Mouse (Mus musculus) liver, embryonic 16.5 days (tissue): ENCODE measurements around the gene Mrps18b. TPM values are rescaled to one million over a fixed set of nuclear protein-coding genes. Genes with fewer than 3 reads are reported as not detected.

Experiments used
- ATAC-seq: fragments of 200-750 bp; cut with Nextera tagmentation; 2 replicates; pipeline ENCODE4 v1.8.0; 2017; ENCODE audit warnings: low read depth, mild to moderate bottlenecking, moderate number of reproducible peaks, moderate library complexity
- H3K27ac ChIP-seq: fragments of 300-500 bp; sonication (generic); 2 replicates; pipeline ENCODE4 v1.5.1; 2014; ENCODE audit warnings: mild to moderate bottlenecking, low read length
- H3K27me3 ChIP-seq: fragments of 300-500 bp; sonication (generic); 2 replicates; pipeline ENCODE4 v1.6.1; 2014; ENCODE audit warnings: low read depth, low read length, mixed read lengths; ENCODE audit not compliant: control insufficient read depth, insufficient read depth
- H3K36me3 ChIP-seq: fragments of 300-500 bp; sonication (generic); 2 replicates; pipeline ENCODE4 v1.6.1; 2014; ENCODE audit warnings: mild to moderate bottlenecking; ENCODE audit not compliant: control insufficient read depth, insufficient read depth
- H3K4me1 ChIP-seq: fragments of 300-500 bp; sonication (generic); 2 replicates; pipeline ENCODE4 v1.6.1; 2014; ENCODE audit warnings: low read depth, low read length, mixed read lengths; ENCODE audit not compliant: control insufficient read depth
- H3K4me2 ChIP-seq: fragments of 300-500 bp; sonication (generic); 2 replicates; pipeline ENCODE4 v1.6.1; 2014; ENCODE audit warnings: low read depth, low read length, mixed read lengths
- H3K4me3 ChIP-seq: fragments of 300-500 bp; sonication (generic); 2 replicates; pipeline ENCODE4 v1.5.1; 2014; ENCODE audit warnings: low read depth, mild to moderate bottlenecking, low read length
- H3K9ac ChIP-seq: fragments of 300-500 bp; sonication (generic); 2 replicates; pipeline ENCODE4 v1.6.1; 2014; ENCODE audit warnings: low read depth, low read length
- H3K9me3 ChIP-seq: fragments of 300-500 bp; sonication (generic); replicated peaks from 2 replicates; pipeline ENCODE4 v1.6.1; 2016; ENCODE audit warnings: low read length; ENCODE audit not compliant: control insufficient read depth
- WGBS: fragments of 180-500 bp; shearing (Covaris S2); extraction: QIAGEN DNeasy Blood & Tissue Kit; methylation state at CpG from one replicate; pipeline ENCODE4 v1.1.7; 2014; ENCODE audit not compliant: insufficient replicate concordance; 5-methylcytosine and 5-hydroxymethylcytosine counted together
- polyA plus RNA-seq: library from polyadenylated mRNA; unstranded; fragments of >200 nt; fragmentation: Nextera tagmentation; extraction: Ambion mirVana; gene quantifications from 2 replicates; pipeline ENCODE4 v1.2.1, GENCODE M21; 2015

Mrps18b gene
- polyA plus RNA-seq, 1 experiment from 2014 or later: 56.3 TPM

- WGBS: 53% methylated on average over 6 of the region's 6 CpGs
- Histone ChIP-seq H3K4me3 (peak overlapping the region; percentile 89), H3K27me3 (no peaks in the 10 kb centered on the region), H3K9ac (no peak overlapping the region; the same call in 1 of the 2 replicates), H3K4me1 (peaks cover 27% of the 10 kb centered on the region), H3K27ac (no peak overlapping the region; the same call in 1 of the 2 replicates), H3K9me3 (no peaks in the 10 kb centered on the region), H3K36me3 (peaks cover 24% of the 10 kb centered on the region), H3K4me2 (peak overlapping the region; percentile 71)
- ATAC-seq: no peak
Measured at GRCm38 (mm10) chr17:35914975-35915374, 1.2 kb downstream of the Mrps18b start.

GRCm38 (mm10) chr17:35909919-35910369 is 6.2 kb downstream of the Mrps18b start, which contains the start of gene Atat1:
Atat1 (minus strand) TSS chr17:35910075.
- WGBS: 2% methylated on average over 25 of the region's 25 CpGs
- ATAC-seq: peak; percentile 89
- Histone ChIP-seq H3K4me3 (peak within 1 kb of the TSS; percentile 75), H3K36me3 (peaks cover 16% of the 10 kb centered on the region), H3K27me3 (no peaks in the 10 kb centered on the region), H3K27ac (peak within 1 kb of the TSS; percentile 83), H3K4me2 (peak within 1 kb of the TSS; percentile 90), H3K4me1 (peaks cover 24% of the 10 kb centered on the region), H3K9ac (peak within 1 kb of the TSS; percentile 66), H3K9me3 (no peaks in the 10 kb centered on the region)

- H3K27me3 ChIP-seq: no peaks in the 10 kb centered on the region
- 27% methylated on average over 20 of the region's 20 CpGs for WGBS
- peak overlapping the region; percentile 75 for H3K4me3 ChIP-seq
- peak overlapping the region; percentile 83; the same call in 1 of the 2 replicates for H3K27ac ChIP-seq
- H3K9ac ChIP-seq: peak overlapping the region; percentile 66
- ATAC-seq: peak; percentile 56
- peak overlapping the region; percentile 90 for H3K4me2 ChIP-seq
- H3K9me3 ChIP-seq: no peaks in the 10 kb centered on the region
- H3K36me3 ChIP-seq: peaks cover 16% of the 10 kb centered on the region
- peaks cover 19% of the 10 kb centered on the region for H3K4me1 ChIP-seq
Measured at GRCm38 (mm10) chr17:35909186-35909918, 6.8 kb downstream of the Mrps18b start.

GRCm38 (mm10) chr17:35907609-35908008 is 8.6 kb downstream of the Mrps18b start:
- no peaks in the 10 kb centered on the region for H3K9me3 ChIP-seq
- no peaks in the 10 kb centered on the region for H3K27me3 ChIP-seq
- H3K4me2 ChIP-seq: no peak overlapping the region
- H3K36me3 ChIP-seq: peaks cover 7% of the 10 kb centered on the region
- no peak overlapping the region for H3K27ac ChIP-seq
- peaks cover 16% of the 10 kb centered on the region for H3K4me1 ChIP-seq
- WGBS: 41% methylated on average over 2 of the region's 2 CpGs
- no peak overlapping the region for H3K9ac ChIP-seq
- no peak overlapping the region for H3K4me3 ChIP-seq
- no peak for ATAC-seq

- Histone ChIP-seq H3K27me3 (no peaks in the 10 kb centered on the region), H3K4me3 (no peak overlapping the region), H3K4me1 (peaks cover 12% of the 10 kb centered on the region), H3K9me3 (no peaks in the 10 kb centered on the region), H3K27ac (no peak overlapping the region), H3K9ac (no peak overlapping the region), H3K4me2 (no peak overlapping the region), H3K36me3 (no peaks in the 10 kb centered on the region)
- 76% methylated on average over 1 of the region's 1 CpGs for WGBS
- no peak for ATAC-seq
Measured at GRCm38 (mm10) chr17:35905587-35905986, 10.6 kb downstream of the Mrps18b start.

- no peaks in the 10 kb centered on the region for H3K27me3 ChIP-seq
- WGBS: 35% methylated on average over 4 of the region's 4 CpGs
- no peaks in the 10 kb centered on the region for H3K9me3 ChIP-seq
- H3K9ac ChIP-seq: no peak overlapping the region
- H3K27ac ChIP-seq: no peak overlapping the region
- H3K4me2 ChIP-seq: no peak overlapping the region
- no peaks in the 10 kb centered on the region for H3K36me3 ChIP-seq
- no peak overlapping the region for H3K4me3 ChIP-seq
- H3K4me1 ChIP-seq: peaks cover 2% of the 10 kb centered on the region
- ATAC-seq: no peak
Measured at GRCm38 (mm10) chr17:35903992-35904355, 12.2 kb downstream of the Mrps18b start.

GRCm38 (mm10) chr17:35903343-35903991 is 12.7 kb downstream of the Mrps18b start:
- H3K4me3 ChIP-seq: no peak overlapping the region
- ATAC-seq: no peak
- H3K9ac ChIP-seq: no peak overlapping the region
- H3K9me3 ChIP-seq: no peaks in the 10 kb centered on the region
- no peaks in the 10 kb centered on the region; the same call in 1 of the 2 replicates for H3K4me1 ChIP-seq
- no peaks in the 10 kb centered on the region for H3K36me3 ChIP-seq
- no peak overlapping the region for H3K4me2 ChIP-seq
- no peaks in the 10 kb centered on the region for H3K27me3 ChIP-seq
- WGBS: 64% methylated on average over 9 of the region's 9 CpGs
- H3K27ac ChIP-seq: no peak overlapping the region

- ATAC-seq: no peak
- H3K4me3 ChIP-seq: no peak overlapping the region
- no peaks in the 10 kb centered on the region for H3K9me3 ChIP-seq
- H3K4me1 ChIP-seq: peaks cover 13% of the 10 kb centered on the region
- H3K9ac ChIP-seq: no peak overlapping the region
- no peaks in the 10 kb centered on the region for H3K36me3 ChIP-seq
- WGBS: 24% methylated on average over 3 of the region's 3 CpGs
- no peaks in the 10 kb centered on the region for H3K27me3 ChIP-seq
- no peak overlapping the region for H3K27ac ChIP-seq
- no peak overlapping the region for H3K4me2 ChIP-seq
Measured at GRCm38 (mm10) chr17:35900636-35901035, 15.6 kb downstream of the Mrps18b start.
